Mouse (Mus musculus): ENCODE measurements at regions not wholly inside any gene's neighbourhood (a gene's known extent, or its start where the extent isn't known, plus 50 kb on each side); places are given as distances from the start of the nearest gene placed in this dataset.

- Histone ChIP-seq H3K4me1 (replicated peaks; ENCODE audit: control insufficient read depth, insufficient read depth, low read length) (no peaks in the 10 kb centered on the region), H3K4me2 (ENCODE audit: low read length) (no peak overlapping the region), H3K36me3 (ENCODE audit: control insufficient read depth, insufficient read depth, low read length) (no peaks in the 10 kb centered on the region), H3K9me3 (ENCODE audit: control insufficient read depth, low read length) (no peaks in the 10 kb centered on the region), H3K4me3 (ENCODE audit: low read depth, low read length) (no peak overlapping the region), H3K27me3 (replicated peaks; ENCODE audit: control insufficient read depth, insufficient read depth, low read length) (no peaks in the 10 kb centered on the region), H3K9ac (ENCODE audit: low read length) (no peak overlapping the region), H3K27ac (ENCODE audit: low read depth) (no peak overlapping the region)
- ATAC-seq (replicated peaks; ENCODE audit: low FRiP score, low TSS enrichment, low read depth) (no peak), DNase-seq (ENCODE audit: low spot score) (no peak)
- WGBS = 87% methylated on average over 14 of the region's 14 CpGs
Observed at GRCm38 (mm10) chr13:53935174-53935699, 120.3 kb downstream of the Drd1 start.

GRCm38 (mm10) chr13:53934457-53934856 is 121.0 kb downstream of the Drd1 start:
- ATAC-seq (replicated peaks; ENCODE audit: low FRiP score, low TSS enrichment, low read depth) = no peak
- DNase-seq (ENCODE audit: low spot score) = no peak
- WGBS = 81% methylated on average over 6 of the region's 6 CpGs

GRCm38 (mm10) chr13:53926128-53926527 is 129.4 kb downstream of the Drd1 start:
- Histone ChIP-seq H3K9me3 (ENCODE audit: control insufficient read depth, low read length) (no peaks in the 10 kb centered on the region), H3K36me3 (ENCODE audit: control insufficient read depth, insufficient read depth, low read length) (no peaks in the 10 kb centered on the region), H3K27ac (ENCODE audit: low read depth) (no peak overlapping the region), H3K9ac (ENCODE audit: low read length) (no peak overlapping the region), H3K4me2 (ENCODE audit: low read length) (no peak overlapping the region), H3K4me1 (replicated peaks; ENCODE audit: control insufficient read depth, insufficient read depth, low read length) (no peaks in the 10 kb centered on the region), H3K4me3 (ENCODE audit: low read depth, low read length) (no peak overlapping the region), H3K27me3 (replicated peaks; ENCODE audit: control insufficient read depth, insufficient read depth, low read length) (no peaks in the 10 kb centered on the region)
- 85% methylated on average over 4 of the region's 4 CpGs for WGBS
- DNase-seq (ENCODE audit: low spot score) = no peak
- no peak for ATAC-seq (replicated peaks; ENCODE audit: low FRiP score, low TSS enrichment, low read depth)

More at GRCm38 (mm10) chr13:53934457-53934856, 121.0 kb downstream of the Drd1 start:
- Histone ChIP-seq H3K9ac (ENCODE audit: low read length) (no peak overlapping the region), H3K9me3 (ENCODE audit: control insufficient read depth, low read length) (no peaks in the 10 kb centered on the region), H3K4me3 (ENCODE audit: low read depth, low read length) (no peak overlapping the region), H3K27me3 (replicated peaks; ENCODE audit: control insufficient read depth, insufficient read depth, low read length) (no peaks in the 10 kb centered on the region), H3K36me3 (ENCODE audit: control insufficient read depth, insufficient read depth, low read length) (no peaks in the 10 kb centered on the region), H3K4me2 (ENCODE audit: low read length) (no peak overlapping the region), H3K4me1 (replicated peaks; ENCODE audit: control insufficient read depth, insufficient read depth, low read length) (no peaks in the 10 kb centered on the region), H3K27ac (ENCODE audit: low read depth) (no peak overlapping the region)

GRCm38 (mm10) chr13:53924433-53924832 is 131.1 kb downstream of the Drd1 start:
- Histone ChIP-seq H3K36me3 (ENCODE audit: control insufficient read depth, insufficient read depth, low read length) (no peaks in the 10 kb centered on the region), H3K27ac (ENCODE audit: low read depth) (no peak overlapping the region), H3K4me1 (replicated peaks; ENCODE audit: control insufficient read depth, insufficient read depth, low read length) (no peaks in the 10 kb centered on the region), H3K27me3 (replicated peaks; ENCODE audit: control insufficient read depth, insufficient read depth, low read length) (no peaks in the 10 kb centered on the region), H3K9me3 (ENCODE audit: control insufficient read depth, low read length) (no peaks in the 10 kb centered on the region), H3K4me2 (ENCODE audit: low read length) (no peak overlapping the region), H3K4me3 (ENCODE audit: low read depth, low read length) (no peak overlapping the region), H3K9ac (ENCODE audit: low read length) (no peak overlapping the region)
- ATAC-seq (replicated peaks; ENCODE audit: low FRiP score, low TSS enrichment, low read depth) (no peak), DNase-seq (ENCODE audit: low spot score) (no peak)
- WGBS = 87% methylated on average over 4 of the region's 4 CpGs

- no peak for ATAC-seq (replicated peaks; ENCODE audit: low FRiP score, low TSS enrichment, low read depth)
- H3K36me3 ChIP-seq (ENCODE audit: control insufficient read depth, insufficient read depth, low read length) = no peaks in the 10 kb centered on the region
- no peaks in the 10 kb centered on the region for H3K9me3 ChIP-seq (ENCODE audit: control insufficient read depth, low read length)
- no peak overlapping the region for H3K4me2 ChIP-seq (ENCODE audit: low read length)
- no peak for DNase-seq (ENCODE audit: low spot score)
- no peaks in the 10 kb centered on the region for H3K27me3 ChIP-seq (replicated peaks; ENCODE audit: control insufficient read depth, insufficient read depth, low read length)
- no peaks in the 10 kb centered on the region for H3K4me1 ChIP-seq (replicated peaks; ENCODE audit: control insufficient read depth, insufficient read depth, low read length)
- no peak overlapping the region for H3K27ac ChIP-seq (ENCODE audit: low read depth)
- 75% methylated on average over 7 of the region's 7 CpGs for WGBS
- H3K9ac ChIP-seq (ENCODE audit: low read length) = no peak overlapping the region
- no peak overlapping the region for H3K4me3 ChIP-seq (ENCODE audit: low read depth, low read length)
Observed at GRCm38 (mm10) chr13:53923721-53924374, 131.7 kb downstream of the Drd1 start.

- Histone ChIP-seq H3K27me3 (replicated peaks; ENCODE audit: control insufficient read depth, insufficient read depth, low read length) (no peaks in the 10 kb centered on the region), H3K27ac (ENCODE audit: low read depth) (no peak overlapping the region), H3K4me1 (replicated peaks; ENCODE audit: control insufficient read depth, insufficient read depth, low read length) (no peaks in the 10 kb centered on the region), H3K36me3 (ENCODE audit: control insufficient read depth, insufficient read depth, low read length) (no peaks in the 10 kb centered on the region), H3K9ac (ENCODE audit: low read length) (no peak overlapping the region), H3K4me3 (ENCODE audit: low read depth, low read length) (no peak overlapping the region), H3K9me3 (ENCODE audit: control insufficient read depth, low read length) (no peaks in the 10 kb centered on the region), H3K4me2 (ENCODE audit: low read length) (no peak overlapping the region)
- WGBS = 41% methylated on average over 5 of the region's 5 CpGs
- DNase-seq (ENCODE audit: low spot score) = no peak
- ATAC-seq (replicated peaks; ENCODE audit: low FRiP score, low TSS enrichment, low read depth) = no peak
Observed at GRCm38 (mm10) chr13:53921796-53922195, 133.7 kb downstream of the Drd1 start.

GRCm38 (mm10) chr13:53919851-53920381 is 135.6 kb downstream of the Drd1 start:
- 30% methylated on average over 5 of the region's 5 CpGs for WGBS
- ATAC-seq (replicated peaks; ENCODE audit: low FRiP score, low TSS enrichment, low read depth) = no peak; the same call in 1 of the 2 replicates

GRCm38 (mm10) chr13:53915456-53915855 is 140.0 kb downstream of the Drd1 start:
- 87% methylated on average over 8 of the region's 8 CpGs for WGBS
- ATAC-seq (replicated peaks; ENCODE audit: low FRiP score, low TSS enrichment, low read depth) (no peak), DNase-seq (ENCODE audit: low spot score) (no peak)

More at GRCm38 (mm10) chr13:53919851-53920381, 135.6 kb downstream of the Drd1 start:
- DNase-seq (ENCODE audit: low spot score) = peak; percentile 51
- Histone ChIP-seq H3K4me1 (replicated peaks; ENCODE audit: control insufficient read depth, insufficient read depth, low read length) (no peaks in the 10 kb centered on the region), H3K9ac (ENCODE audit: low read length) (no peak overlapping the region), H3K9me3 (ENCODE audit: control insufficient read depth, low read length) (no peaks in the 10 kb centered on the region), H3K27me3 (replicated peaks; ENCODE audit: control insufficient read depth, insufficient read depth, low read length) (no peaks in the 10 kb centered on the region), H3K36me3 (ENCODE audit: control insufficient read depth, insufficient read depth, low read length) (no peaks in the 10 kb centered on the region), H3K4me2 (ENCODE audit: low read length) (no peak overlapping the region), H3K27ac (ENCODE audit: low read depth) (no peak overlapping the region), H3K4me3 (ENCODE audit: low read depth, low read length) (no peak overlapping the region)

GRCm38 (mm10) chr13:53914434-53914833 is 141.1 kb downstream of the Drd1 start:
- DNase-seq (ENCODE audit: low spot score) (no peak), ATAC-seq (replicated peaks; ENCODE audit: low FRiP score, low TSS enrichment, low read depth) (no peak)
- Histone ChIP-seq H3K27me3 (replicated peaks; ENCODE audit: control insufficient read depth, insufficient read depth, low read length) (no peaks in the 10 kb centered on the region), H3K4me2 (ENCODE audit: low read length) (no peak overlapping the region), H3K27ac (ENCODE audit: low read depth) (no peak overlapping the region), H3K9ac (ENCODE audit: low read length) (no peak overlapping the region), H3K36me3 (ENCODE audit: control insufficient read depth, insufficient read depth, low read length) (no peaks in the 10 kb centered on the region), H3K9me3 (ENCODE audit: control insufficient read depth, low read length) (no peaks in the 10 kb centered on the region), H3K4me1 (replicated peaks; ENCODE audit: control insufficient read depth, insufficient read depth, low read length) (0 out of 2 replicates have a peak, but pooled peaks cover 5% of the 10 kb centered on the region), H3K4me3 (ENCODE audit: low read depth, low read length) (no peak overlapping the region)
- WGBS = 78% methylated on average over 11 of the region's 11 CpGs

More at GRCm38 (mm10) chr13:53915456-53915855, 140.0 kb downstream of the Drd1 start:
- no peak overlapping the region for H3K27ac ChIP-seq (ENCODE audit: low read depth)
- no peaks in the 10 kb centered on the region for H3K27me3 ChIP-seq (replicated peaks; ENCODE audit: control insufficient read depth, insufficient read depth, low read length)
- no peak overlapping the region for H3K9ac ChIP-seq (ENCODE audit: low read length)
- no peaks in the 10 kb centered on the region for H3K36me3 ChIP-seq (ENCODE audit: control insufficient read depth, insufficient read depth, low read length)
- no peak overlapping the region for H3K4me2 ChIP-seq (ENCODE audit: low read length)
- H3K4me3 ChIP-seq (ENCODE audit: low read depth, low read length) = no peak overlapping the region
- 0 out of 2 replicates have a peak, but pooled peaks cover 5% of the 10 kb centered on the region for H3K4me1 ChIP-seq (replicated peaks; ENCODE audit: control insufficient read depth, insufficient read depth, low read length)
- no peaks in the 10 kb centered on the region for H3K9me3 ChIP-seq (ENCODE audit: control insufficient read depth, low read length)
